Mouse (Mus musculus) adipocyte (in vitro differentiated cells): Measurements from ENCODE around the gene Gm49601.

Experiments used
- DNase-seq: peaks from one replicate; pipeline ENCODE4 v3.0.0-alpha.2; 2016; ENCODE audit warnings: low spot score

The Gm49601 gene

GRCm38 (mm10) chr16:18626376-18626878, at the start of gene Gm49601:
TSS of gene Gm49601 (minus strand) at chr16:18626427.
- no peak for DNase-seq

- DNase-seq, result no peak
Observed at GRCm38 (mm10) chr16:18673005-18673404, 46.8 kb upstream of the Gm49601 start.

GRCm38 (mm10) chr16:18672027-18672426, 45.8 kb upstream of the Gm49601 start:
- DNase-seq, result no peak

GRCm38 (mm10) chr16:18669914-18670313, 43.7 kb upstream of the Gm49601 start:
- no peak for DNase-seq

- DNase-seq, result no peak
Observed at GRCm38 (mm10) chr16:18658597-18658996, 32.4 kb upstream of the Gm49601 start.

- DNase-seq, result no peak
Observed at GRCm38 (mm10) chr16:18655372-18656098, 29.3 kb upstream of the Gm49601 start.

- DNase-seq, result no peak
Observed at GRCm38 (mm10) chr16:18653290-18654160, 27.3 kb upstream of the Gm49601 start.

- DNase-seq, result no peak
Observed at GRCm38 (mm10) chr16:18649126-18649525, 22.9 kb upstream of the Gm49601 start.

GRCm38 (mm10) chr16:18645329-18645728, 19.1 kb upstream of the Gm49601 start:
- DNase-seq, result no peak

GRCm38 (mm10) chr16:18644485-18644884, 18.3 kb upstream of the Gm49601 start:
- no peak for DNase-seq

GRCm38 (mm10) chr16:18643406-18643998, 17.3 kb upstream of the Gm49601 start:
- no peak for DNase-seq

GRCm38 (mm10) chr16:18642897-18643296, 16.7 kb upstream of the Gm49601 start:
- no peak for DNase-seq

GRCm38 (mm10) chr16:18642291-18642690, 16.1 kb upstream of the Gm49601 start:
- DNase-seq, result no peak

- DNase-seq, result no peak
Observed at GRCm38 (mm10) chr16:18639382-18639929, 13.2 kb upstream of the Gm49601 start.

GRCm38 (mm10) chr16:18638396-18638795, 12.2 kb upstream of the Gm49601 start:
- DNase-seq, result no peak

- DNase-seq, result no peak
Observed at GRCm38 (mm10) chr16:18636804-18637203, 10.6 kb upstream of the Gm49601 start.

GRCm38 (mm10) chr16:18636401-18636800, 10.2 kb upstream of the Gm49601 start:
- no peak for DNase-seq

GRCm38 (mm10) chr16:18633333-18633732, 7.1 kb upstream of the Gm49601 start:
- DNase-seq, result no peak

- DNase-seq, result no peak
Observed at GRCm38 (mm10) chr16:18632816-18633215, 6.6 kb upstream of the Gm49601 start.

GRCm38 (mm10) chr16:18632059-18632458, 5.8 kb upstream of the Gm49601 start:
- peak; percentile 59 for DNase-seq

GRCm38 (mm10) chr16:18631141-18631540, 4.9 kb upstream of the Gm49601 start:
- no peak for DNase-seq

GRCm38 (mm10) chr16:18630291-18630690, 4.1 kb upstream of the Gm49601 start:
- no peak for DNase-seq
